Mouse (Mus musculus) heart, postnatal 4 days (tissue): ENCODE measurements around the gene Atp2a2. TPM values are rescaled to one million over a fixed set of nuclear protein-coding genes. Genes with fewer than 3 reads are reported as not detected.
"Not testable (repeated sequence)": the region's sequence is repeated elsewhere in the genome, so short reads cannot be mapped to it uniquely, and the experiment has no call there.

ENCODE experiments used
- DNase-seq: peaks from one replicate; pipeline ENCODE4 v3.0.0; 2021
- total RNA-seq, 2 experiments: library from RNA; stranded (reverse); gene quantifications; 2 replicates each; pipeline ENCODE4 v1.2.3; 2021

Atp2a2 gene
- total RNA-seq, 2 experiments from 2014 or later, result 5,023 to 5,799 TPM

DNA sequence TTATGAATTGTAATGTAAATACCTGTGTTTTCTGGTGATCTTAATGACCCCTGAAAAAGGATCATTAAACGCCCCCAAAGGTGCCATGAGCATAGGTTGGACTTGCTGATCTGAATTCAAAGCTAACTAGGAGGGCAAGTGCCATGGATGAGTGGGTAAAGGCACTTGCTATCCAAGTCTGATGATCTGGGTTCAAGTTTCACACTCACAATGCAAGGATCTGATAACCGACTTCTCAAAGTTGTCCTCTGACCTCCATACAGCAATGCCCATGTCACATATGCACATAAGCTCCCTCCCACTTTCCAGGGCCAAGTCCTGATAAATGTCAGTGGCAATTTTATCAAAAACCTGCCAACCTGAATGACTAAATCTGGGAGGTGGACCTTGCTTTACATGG, 9.0 kb downstream of the Atp2a2 start:
- DNase-seq, result no peak

DNA sequence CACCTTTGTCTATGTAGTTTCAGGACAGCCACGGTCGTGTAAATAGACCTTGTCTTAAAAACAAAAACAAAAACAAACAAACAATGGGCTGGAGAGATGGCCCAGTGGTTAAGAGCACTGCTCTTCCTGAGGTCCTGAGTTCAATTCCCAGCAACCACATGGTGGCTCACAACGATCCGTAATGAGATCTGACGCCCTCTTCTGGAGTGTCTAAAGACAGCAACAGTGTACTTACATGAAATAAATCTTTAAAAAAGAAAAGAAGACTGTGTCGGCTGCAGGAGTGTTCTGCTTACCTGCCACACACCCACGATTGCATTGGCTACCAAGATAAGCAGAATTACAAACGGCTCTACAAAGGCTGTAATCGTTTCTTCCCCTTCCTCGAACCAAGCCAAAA, 10.6 kb downstream of the Atp2a2 start:
- DNase-seq, result no peak

DNA sequence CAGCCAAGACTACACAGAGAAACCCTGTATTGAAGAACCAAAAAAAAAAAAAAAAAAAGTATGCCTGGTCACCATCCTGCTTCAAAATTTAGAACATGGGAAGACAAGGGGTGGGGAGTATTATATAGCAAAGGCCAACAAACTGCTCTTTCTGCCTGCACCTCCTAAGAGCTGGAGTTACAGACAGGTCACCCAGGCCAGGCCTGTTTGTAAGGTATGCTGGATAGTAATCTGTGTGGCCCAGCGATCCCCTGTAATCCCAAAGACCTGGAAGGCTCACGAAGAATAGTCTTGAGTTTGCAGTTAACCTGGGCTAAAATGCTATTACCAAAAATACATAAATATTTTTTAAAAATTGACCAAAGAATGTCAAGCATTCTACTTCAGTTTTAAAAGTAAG, 11.9 kb downstream of the Atp2a2 start:
- no peak for DNase-seq

DNA sequence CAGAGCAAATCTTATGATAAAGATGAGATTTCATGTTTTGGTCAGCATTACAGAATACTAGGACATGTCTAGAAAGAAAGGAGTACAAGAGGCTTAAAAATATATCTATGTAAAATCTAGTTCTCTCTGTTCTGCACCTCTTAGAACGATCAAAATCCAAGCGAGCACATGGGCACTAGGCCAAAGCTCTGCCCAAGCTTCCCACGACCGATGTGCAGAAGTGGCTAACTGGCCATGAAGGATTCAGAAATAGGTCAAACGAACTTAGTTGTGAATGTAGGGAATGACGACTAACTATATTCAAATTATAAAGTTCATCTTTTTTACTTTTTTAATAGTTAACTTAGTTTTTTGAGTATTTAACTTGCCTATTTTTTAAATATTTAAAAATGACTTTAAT, 14.2 kb downstream of the Atp2a2 start:
- no peak for DNase-seq

DNA sequence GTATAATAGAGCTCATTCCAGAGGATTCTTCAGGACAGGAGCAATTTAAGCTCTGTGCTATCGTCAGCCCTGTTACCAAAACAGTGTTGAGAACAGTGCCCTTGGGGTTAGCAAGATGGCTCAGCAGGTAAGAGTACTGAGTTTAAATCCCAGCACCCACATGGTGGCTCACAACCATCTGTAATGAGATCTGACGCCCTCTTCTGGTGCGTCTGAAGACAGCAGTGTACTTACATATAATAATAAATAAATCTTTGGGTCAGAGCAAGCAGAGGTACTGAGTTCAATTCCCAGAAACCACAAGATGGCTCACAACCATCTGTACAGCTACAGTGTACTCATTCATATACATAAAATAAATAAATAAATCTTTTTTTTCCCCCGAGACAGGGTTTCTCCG, 15.8 kb downstream of the Atp2a2 start:
- DNase-seq, result not testable (repeated sequence)

DNA sequence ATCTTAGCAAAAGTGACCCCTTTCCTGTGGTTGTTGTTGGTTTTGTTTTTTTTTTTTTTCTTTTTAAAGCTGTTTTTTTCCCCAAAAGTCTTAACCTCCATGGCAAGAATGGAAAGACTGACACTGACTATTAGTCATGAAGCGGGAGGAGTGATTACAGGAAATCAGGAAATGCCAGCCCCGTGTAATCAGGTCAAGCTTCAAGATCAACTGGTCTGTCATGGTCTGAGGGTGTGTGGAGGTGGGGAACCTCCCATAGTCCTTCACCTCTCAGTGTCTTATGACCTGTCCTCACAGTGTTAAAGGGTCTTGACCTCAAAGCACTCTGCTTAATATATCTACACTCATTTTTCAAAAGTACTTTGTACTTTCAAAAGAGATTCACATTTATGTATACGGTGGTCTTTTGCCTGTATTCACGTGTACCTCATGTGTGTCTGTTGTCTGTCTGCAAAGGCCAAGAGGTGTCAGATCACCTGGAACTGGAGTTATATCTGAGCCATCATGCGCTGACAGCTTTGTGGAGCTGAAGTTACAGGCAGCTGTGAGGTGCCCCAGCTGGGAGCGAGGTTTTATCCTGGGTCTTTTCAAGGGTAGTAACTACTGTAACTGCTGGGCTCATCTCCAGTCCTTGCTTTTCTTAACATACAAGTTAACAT, 19.2 kb downstream of the Atp2a2 start:
- DNase-seq, result no peak

DNA sequence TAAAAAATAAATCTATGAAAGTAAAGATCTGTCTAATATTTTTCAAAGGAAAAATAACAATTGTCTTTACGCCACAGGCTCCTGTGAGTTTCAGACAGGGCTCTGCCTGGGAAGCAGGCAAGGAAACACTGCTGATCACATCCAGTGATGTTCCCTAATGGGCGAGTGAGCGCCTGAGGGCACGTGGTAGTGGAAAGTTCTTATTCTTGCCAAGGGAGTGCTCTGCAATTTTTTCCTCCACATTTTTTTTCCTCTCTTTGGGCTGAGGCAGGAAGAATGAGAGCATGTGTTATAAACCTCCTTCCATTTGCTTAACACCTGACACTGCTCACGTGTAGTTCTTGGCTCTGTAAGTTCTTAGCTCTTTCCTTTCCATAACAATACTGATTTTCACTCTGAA, 20.2 kb downstream of the Atp2a2 start:
- DNase-seq, result peak; percentile 55

DNA sequence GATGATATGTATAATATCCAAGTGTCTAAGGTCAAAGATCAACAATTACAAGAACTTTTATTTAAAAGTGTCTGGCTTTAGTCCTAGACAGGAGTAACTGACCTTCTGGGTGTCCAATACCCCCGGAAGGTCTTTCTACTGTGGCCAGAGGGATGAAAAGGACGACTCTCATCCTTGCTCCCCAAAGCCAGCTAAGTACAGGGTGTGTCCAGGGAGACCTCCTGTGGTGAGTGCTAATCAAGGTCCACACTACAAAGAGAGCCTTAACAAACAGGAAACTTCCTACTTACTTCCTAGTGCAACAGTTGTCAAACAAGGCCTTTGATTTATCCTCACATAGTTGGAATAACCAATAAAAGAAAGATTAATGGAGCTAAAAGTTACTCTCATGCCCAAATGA, 22.9 kb downstream of the Atp2a2 start:
- DNase-seq, result no peak

DNA sequence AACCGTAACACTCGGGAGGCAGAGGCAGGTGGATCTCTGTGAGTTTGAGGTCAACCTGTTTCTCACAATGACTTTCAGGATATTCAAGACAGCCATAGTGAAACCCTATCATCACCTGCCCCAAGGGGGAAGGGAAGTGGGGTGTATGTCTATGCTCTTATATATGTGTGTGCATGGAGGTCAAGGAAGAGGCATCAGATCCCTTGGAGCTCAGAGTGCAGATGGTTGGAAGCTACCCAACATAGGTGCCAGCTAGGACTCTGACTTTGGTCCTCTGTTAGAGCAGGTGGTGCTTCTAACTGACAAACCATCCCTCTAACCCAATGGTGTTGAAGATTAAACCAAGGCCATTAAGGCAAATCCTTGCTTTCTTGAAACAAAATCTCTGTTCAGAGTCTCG, 24.5 kb downstream of the Atp2a2 start:
- no peak for DNase-seq

DNA sequence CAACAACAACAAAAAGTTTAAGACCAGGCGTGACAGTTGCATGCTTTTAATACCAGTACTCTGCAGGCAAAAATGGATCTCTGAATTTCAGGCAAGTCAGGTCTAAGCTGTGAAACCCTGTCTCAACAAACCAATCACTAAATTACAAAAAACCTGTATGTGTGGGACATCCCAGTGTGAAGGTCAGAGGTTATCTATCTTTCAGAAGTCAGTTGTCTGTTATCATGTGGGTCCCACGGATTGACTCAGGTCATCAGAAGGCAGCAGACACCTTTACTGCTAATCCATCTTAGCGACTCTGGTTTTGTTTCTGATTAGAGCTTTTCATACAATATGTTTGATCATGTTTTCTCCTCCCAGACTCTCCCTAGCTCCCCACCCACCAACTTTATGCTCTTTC, 25.9 kb downstream of the Atp2a2 start:
- DNase-seq, result no peak

DNA sequence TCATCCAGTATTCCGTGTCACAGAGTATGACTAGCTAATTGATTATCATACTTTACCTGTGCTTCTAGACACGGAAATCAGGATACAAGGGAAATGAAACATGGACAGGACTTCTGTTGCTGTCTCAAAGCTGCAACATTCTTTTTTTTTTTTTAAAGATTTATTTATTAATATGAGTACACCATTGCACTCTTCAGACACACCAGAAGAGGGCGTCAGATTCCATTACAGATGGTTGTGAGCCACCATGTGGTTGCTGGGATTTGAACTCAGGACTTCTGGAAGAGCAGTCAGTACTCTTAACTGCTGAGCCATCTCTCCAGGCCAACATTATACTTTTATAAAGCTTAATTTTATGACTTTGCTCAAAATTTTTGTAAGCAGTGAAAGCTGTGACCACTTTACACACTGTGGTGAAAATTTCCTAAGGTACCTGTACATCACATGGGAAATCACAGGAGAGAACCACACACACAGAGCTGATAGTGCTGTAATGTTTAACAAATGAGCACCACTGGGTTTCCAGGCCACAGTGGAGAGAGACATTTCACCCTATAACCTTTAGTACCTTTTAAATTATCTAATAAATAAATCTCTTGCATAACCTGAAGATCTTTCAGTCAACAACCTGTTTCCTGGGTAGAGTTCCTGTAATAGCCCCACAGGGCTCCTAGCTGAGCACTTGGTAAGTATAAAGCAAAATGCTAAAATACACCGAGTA, 27.2 kb downstream of the Atp2a2 start:
- DNase-seq, result no peak

DNA sequence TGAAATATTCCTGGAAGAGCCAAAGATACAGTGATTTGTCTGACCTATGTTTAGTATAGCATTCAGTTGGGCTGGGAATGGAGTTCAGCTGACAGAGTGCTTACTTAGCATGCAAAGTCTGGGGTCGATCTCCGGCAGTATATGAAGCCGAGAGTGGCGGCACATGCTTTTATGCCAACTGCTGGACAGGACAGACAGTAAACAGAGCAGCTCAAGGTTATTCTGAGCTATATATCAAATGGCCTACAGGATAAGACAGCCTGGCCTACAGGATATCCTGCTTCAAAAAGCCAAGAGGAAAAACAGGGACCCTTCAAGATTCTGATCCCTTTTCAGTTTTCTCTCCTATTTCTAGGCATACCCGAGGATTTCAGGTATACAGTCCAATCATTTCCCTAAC, 30.4 kb downstream of the Atp2a2 start:
- DNase-seq, result no peak

DNA sequence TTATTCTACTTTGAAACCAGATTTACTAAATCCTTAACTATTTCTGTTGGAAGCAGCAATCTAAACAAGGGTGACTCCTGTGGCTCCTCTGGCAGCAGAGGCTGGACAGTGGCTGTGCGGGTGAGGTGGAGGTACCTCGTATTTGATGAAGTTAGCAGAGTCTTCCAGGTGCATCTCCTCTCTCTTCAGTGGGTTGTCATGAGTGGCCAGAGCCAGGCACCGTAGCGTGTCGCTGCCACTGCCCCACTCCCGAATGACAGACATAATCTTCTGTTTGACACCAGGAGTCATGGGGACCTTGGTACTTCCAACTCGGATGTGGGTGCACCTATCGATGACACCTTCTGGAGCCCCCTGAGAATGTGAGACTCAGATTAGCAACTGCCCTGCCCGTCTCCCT, 40.6 kb downstream of the Atp2a2 start:
- no peak for DNase-seq

DNA sequence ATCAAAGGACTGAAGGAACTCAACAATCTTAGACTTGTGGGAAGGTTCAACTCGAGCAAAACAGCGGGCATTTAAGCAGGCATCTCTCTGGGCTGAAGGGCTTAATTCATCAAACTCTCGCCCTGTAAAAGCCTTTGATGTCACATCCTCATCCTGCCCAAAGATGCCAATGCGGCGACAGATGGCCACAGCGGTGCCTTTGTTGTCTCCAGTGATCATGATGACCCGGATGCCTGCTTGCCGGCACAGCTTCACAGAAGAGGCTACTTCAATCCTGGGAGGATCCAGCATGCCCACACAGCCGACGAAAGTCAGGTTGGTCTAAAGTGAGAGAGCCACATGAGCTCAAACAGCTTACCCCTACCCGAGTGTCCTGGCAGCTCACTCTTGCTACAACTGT, 41.4 kb downstream of the Atp2a2 start:
- DNase-seq, result no peak

DNA sequence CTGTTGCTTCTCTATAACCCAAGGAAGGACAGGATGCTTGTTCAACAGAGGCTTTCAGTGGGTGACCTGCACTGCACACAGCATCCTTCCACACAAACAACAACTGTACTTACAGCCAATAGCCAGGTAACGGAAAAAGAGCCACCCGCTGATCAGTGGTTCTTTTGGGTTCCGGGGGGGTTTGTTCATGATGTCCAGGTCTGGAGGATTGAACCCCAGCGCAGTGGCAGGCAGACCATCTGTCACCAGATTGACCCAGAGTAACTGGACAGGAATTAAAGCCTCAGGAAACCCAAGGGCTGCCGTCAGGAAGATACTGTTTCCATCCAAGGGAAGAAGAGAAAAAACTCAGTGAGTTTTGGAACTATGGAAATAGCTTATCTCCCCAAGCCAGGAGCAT, 42.7 kb downstream of the Atp2a2 start:
- DNase-seq, result no peak

DNA sequence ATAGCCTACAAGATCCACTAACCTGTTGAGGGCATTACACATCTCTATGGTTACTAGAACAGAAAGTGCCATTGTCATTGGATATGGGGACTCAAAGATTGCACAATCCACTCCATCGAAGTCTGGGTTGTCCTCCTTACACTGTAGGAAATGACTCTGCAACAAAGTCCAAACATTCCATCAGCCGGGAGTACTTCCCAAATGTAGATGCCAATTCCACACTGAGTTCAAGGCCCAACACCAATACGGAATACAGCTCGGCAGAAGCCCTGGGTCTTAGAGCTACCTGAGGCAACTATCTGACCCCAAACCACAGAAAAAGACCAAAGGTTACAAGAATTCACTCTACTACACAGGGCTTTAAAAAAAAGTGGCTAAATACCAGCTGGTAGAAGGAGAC, 44.0 kb downstream of the Atp2a2 start:
- no peak for DNase-seq

DNA sequence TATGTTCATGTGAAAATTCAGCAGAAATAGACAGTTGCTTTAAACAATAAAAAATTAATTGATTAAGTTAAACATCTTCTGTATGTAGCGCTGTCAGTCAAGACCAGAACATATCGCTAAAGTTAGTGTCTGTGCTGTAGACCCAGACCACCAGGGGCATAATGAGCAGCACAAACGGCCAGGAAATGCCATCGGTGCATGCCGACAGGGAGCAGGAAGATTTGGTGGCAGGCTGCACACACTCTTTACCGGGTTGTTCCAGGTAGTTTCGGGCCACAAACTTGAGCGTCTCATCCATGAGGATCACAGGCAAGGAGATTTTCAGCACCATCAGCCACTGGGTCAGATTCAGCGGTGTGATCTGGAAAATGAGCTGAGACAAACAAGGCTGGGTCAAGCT, 45.0 kb downstream of the Atp2a2 start:
- not testable (repeated sequence) for DNase-seq

DNA sequence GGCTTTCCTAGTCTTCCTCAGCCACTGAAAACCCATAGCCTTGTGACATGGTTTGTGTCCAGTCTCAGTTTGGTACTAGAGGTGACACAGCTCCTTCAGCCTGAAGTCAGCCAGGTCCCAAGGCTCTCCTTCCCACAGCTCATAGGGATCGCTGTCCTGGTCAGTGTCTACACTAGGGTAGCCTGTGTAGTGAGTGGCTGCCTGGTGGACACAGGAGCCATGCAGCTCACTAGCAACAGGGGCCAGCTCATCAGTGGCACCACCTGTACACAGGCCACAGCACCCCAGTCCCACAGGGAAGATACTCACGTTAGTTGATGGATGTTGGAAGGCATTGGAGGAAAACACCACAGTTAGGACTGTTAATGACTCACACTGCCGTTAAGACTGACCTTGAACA, 46.4 kb downstream of the Atp2a2 start:
- DNase-seq, result no peak

DNA sequence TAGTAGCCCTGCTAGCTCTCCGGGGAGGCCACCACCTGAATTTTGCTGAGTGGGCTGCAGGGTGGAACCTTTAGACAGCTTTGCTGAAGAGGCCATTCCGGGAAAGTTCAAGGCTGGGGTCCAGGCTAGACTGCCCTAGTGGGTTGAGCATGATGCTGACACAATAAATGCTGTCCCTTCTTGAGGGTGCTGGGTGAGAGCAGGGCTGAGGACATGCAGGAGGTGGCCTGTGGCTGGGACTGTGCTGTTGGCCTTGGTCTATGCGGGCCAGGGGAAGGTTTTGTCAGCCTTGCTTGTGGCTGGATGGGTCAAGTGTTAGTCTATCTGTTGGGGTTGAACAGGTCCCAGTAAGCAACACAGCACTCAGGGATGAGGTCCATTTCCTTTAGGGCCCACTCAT, 47.1 kb downstream of the Atp2a2 start:
- no peak for DNase-seq

DNA sequence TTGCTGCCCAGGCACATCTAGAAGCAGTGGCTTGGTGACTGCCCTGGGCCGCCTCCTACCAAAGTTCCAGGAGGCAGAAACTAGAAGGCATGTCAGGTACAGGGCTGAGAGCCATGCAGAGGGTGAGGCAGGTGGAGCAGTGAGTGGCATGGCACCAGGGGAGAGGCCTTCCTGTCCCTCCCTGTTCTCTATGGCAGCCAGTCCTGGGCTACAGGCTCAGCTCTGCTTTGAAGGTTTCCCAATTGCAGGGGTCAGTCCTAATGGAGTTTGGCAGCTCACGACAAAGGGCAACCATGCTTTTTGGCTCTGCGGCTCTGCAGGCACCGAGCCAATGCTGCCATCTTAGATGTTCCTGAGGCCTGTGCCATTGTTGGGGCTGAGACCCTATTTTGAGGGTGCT, 47.6 kb downstream of the Atp2a2 start:
- DNase-seq, result no peak

DNA sequence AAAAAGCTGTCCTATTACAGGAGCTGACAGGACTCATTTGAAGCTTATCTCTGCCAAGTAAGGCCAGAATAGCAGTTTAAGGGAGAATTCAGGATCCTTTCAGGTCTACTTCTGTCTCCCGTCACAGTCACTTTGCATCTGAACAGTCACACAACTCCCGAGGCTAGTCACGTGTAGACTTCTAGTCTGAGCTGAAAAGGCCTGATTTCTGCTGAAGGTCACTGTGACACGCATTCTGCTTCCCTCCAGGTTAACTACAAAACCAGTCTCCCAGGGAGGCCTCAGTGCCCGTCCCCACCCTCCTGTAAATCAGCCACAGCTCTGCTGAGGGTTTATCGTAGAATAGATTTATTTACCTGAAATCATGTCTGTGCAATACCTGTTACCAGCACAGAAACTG, 48.8 kb downstream of the Atp2a2 start:
- DNase-seq, result no peak

DNA sequence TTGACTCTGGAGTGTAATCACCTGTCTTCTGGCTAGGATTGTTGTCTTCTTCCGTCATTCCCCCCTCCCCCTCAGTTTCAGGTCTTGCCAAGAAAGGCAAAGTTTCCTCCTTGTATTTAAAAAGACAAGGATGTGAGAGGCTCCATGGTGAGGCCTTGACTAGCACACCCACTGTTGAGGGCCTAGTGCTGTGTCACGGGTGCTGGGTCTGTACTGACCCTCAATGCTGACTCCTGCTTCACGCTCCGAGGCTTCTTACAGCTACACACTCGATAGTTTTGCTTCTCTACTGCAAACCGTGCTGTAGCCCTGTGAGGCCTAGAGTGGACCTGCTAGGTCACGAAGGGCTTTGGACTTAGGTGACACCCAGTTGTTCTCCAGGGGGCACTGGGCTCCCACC, 49.8 kb downstream of the Atp2a2 start:
- DNase-seq, result peak; percentile 30

DNA sequence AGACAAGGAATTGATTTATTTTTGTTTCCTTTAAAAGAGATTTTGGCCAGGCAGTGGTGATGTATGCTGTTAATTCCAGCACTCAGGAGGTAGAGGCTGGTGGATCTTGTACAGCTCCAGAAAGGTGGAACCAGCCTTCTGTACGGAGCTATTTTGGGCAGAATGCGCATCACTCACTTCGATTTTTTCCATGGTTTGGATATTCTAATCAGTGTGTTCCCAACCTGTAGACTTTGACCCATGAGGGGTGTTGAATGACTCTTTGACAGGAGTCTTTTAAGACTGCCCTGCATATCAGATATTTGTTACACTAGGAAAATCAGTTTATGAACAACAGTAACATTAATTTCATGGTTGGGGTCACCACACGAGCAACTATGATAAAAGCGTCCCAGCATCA, 50.7 kb downstream of the Atp2a2 start:
- no peak for DNase-seq

DNA sequence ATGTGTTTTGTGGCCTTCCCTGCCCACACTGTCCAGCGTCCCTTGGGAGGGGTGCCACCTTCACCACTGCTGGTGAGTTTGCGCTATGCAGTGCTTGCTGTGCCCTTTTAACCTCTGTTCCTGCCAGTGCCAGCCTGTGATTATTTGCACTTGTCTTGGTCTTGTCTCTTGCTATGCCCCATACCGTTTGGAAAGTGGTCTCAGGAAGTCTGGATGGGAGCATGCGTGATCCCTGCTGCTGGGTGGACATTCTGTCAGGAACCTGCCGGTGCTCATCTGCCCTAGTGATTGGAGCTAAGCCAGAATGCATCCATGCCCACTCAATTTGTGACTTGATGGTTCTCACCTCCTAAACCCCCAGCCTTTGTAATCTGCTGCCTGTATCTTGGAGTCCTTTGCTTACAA, 51.1 kb downstream of the Atp2a2 start:
- peak; percentile 65 for DNase-seq

DNA sequence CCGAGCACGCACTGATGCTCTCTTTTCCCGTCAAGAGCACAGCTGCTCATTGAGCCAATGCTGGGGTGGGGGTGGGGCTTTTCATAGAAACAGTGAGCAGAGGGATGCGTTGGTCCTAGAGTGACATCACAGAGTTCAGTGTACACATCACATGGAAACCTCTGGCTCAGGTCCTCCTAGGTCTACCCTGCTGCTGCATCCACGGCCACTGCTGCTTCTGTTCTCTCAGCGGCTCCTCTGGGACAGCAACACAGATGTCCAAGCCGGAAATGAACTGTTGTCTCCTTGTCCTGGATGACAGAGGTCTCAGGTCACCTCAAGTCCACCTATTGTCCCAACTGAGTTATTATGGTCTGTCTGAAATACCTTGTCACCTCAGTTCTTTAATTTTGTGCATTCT, 52.1 kb downstream of the Atp2a2 start:
- DNase-seq, result peak; percentile 54
